Mouse (Mus musculus) liver, adult 2 months (tissue): Measurements from ENCODE around the gene Ppp1r13b. TPM values are rescaled to one million over a fixed set of nuclear protein-coding genes. Genes with fewer than 3 reads are reported as not detected.
A peak's percentile ranks its signal among the peaks of the same experiment; 100 is the strongest.

Experiments used
- DNase-seq: peaks from one replicate; pipeline ENCODE4 v3.0.0-alpha.2; 2011; ENCODE audit warnings: low read depth, low spot score; ENCODE audit errors: extremely low read depth
- H3K27ac ChIP-seq: fragments of 200-500 bp; replicated peaks from 2 replicates; pipeline ENCODE4 v1.5.1; 2012; ENCODE audit warnings: low read depth, mild to moderate bottlenecking, control low read depth, inconsistent platforms, low read length; ENCODE audit not compliant: insufficient read depth
- H3K27me3 ChIP-seq: fragments of 200-500 bp; 2 replicates; pipeline ENCODE4 v1.6.1; 2012; ENCODE audit warnings: mild to moderate bottlenecking, moderate library complexity, low read length, inconsistent platforms; ENCODE audit not compliant: control insufficient read depth, insufficient read depth
- H3K36me3 ChIP-seq: fragments of 200-500 bp; 2 replicates; pipeline ENCODE4 v1.6.1; 2012; ENCODE audit warnings: low read length, inconsistent platforms; ENCODE audit not compliant: control insufficient read depth, insufficient read depth
- H3K4me1 ChIP-seq: fragments of 200-500 bp; 2 replicates; pipeline ENCODE4 v1.6.1; 2011; ENCODE audit warnings: low read length; ENCODE audit not compliant: control insufficient read depth, insufficient read depth
- H3K4me3 ChIP-seq: fragments of 200-500 bp; 2 replicates; pipeline ENCODE4 v1.5.1; 2011; ENCODE audit warnings: low read depth, mild to moderate bottlenecking, control low read depth, low read length, moderate library complexity; ENCODE audit not compliant: insufficient read depth
- H3K79me2 ChIP-seq: fragments of 200-500 bp; 2 replicates; pipeline ENCODE4 v1.6.1; 2012; ENCODE audit warnings: inconsistent platforms, mild to moderate bottlenecking, low read length, moderate library complexity; ENCODE audit not compliant: control insufficient read depth, insufficient read depth
- H3K9ac ChIP-seq: fragments of 200-500 bp; 2 replicates; pipeline ENCODE4 v1.6.1; 2012; ENCODE audit warnings: low read depth, mild to moderate bottlenecking, control low read depth, inconsistent platforms, low read length
- CTCF ChIP-seq: fragments of 200-500 bp; IDR thresholded peaks from 2 replicates; pipeline ENCODE4 v1.5.1; 2011; ENCODE audit warnings: low read depth, low read length, control low read depth
- POLR2A ChIP-seq: fragments of 200-500 bp; IDR thresholded peaks from 2 replicates; pipeline ENCODE4 v1.6.1; 2011; ENCODE audit warnings: low read length, control low read depth; ENCODE audit not compliant: insufficient read depth; ENCODE audit errors: extremely low read depth
- WGBS: fragments of 180-500 bp; shearing (Covaris S2); methylation state at CpG from one replicate; pipeline ENCODE4 v1.1.7; 2018; 5-methylcytosine and 5-hydroxymethylcytosine counted together
- polyA plus RNA-seq: library from polyadenylated mRNA; depleted of rRNA; stranded (reverse); fragments of >200 nt; gene quantifications from 2 replicates; pipeline ENCODE4 v1.2.3, GENCODE M21; 2012
- total RNA-seq: library from RNA; depleted of rRNA; stranded (reverse); fragments of >200 nt; gene quantifications from 2 replicates; pipeline ENCODE4 v1.2.3, GENCODE M21; 2014

The Ppp1r13b gene
- total and polyA plus RNA-seq, 2 experiments: 2.9 to 5.4 TPM

DNA sequence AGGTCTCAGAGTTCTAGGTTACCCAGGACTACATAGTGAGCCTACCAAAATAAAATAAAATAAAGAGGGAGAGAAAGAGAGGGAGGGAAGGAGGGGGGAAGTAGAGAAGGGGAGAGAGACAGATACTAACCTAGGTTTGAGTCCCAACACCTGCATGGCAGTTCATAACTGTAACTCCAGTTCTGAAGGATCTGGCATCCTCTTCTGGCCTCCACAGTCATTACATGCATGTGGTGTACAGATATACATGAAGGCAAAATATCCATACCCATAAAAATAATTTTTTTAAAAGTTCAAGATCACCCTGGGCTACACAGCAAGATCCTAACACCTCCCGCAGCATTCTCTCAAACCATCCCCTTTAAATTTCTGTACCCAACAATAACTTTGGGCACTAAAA lies 20.9 kb downstream of the Ppp1r13b start:
- Histone ChIP-seq H3K36me3 (no peaks in the 10 kb centered on the region), H3K27ac (no peak overlapping the region), H3K79me2 (peaks cover 36% of the 10 kb centered on the region; the same call in 1 of the 2 replicates), H3K4me3 (no peak overlapping the region), H3K9ac (no peak overlapping the region), H3K27me3 (no peaks in the 10 kb centered on the region), H3K4me1 (peaks cover 3% of the 10 kb centered on the region)
- TF ChIP-seq POLR2A (no peak), CTCF (no peak)
- 92% methylated on average over 1 of the region's 1 CpGs for WGBS
- no peak for DNase-seq

- peaks cover 2% of the 10 kb centered on the region; the same call in 1 of the 2 replicates for H3K4me1 ChIP-seq
Measured at GRCm38 (mm10) chr12:111882852-111883251, 25.1 kb downstream of the Ppp1r13b start.

DNA sequence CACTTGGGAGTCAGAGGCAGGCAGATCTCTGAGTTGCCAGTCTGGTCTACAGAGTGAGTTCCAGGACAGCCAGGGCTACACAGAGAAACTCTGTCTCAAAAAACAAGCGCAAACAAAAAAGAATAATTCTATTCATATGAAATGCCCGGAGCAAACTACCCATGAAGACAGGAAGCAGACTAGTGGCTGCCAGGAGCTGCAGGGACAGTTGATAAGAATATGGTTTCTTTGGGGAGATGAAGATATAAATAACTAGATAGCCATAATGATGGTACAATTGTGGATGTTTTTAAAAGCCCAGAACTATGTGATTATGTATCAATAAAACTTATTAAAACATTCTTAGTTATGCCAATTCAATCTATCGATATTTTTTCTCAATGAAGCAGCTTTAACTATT lies 25.9 kb downstream of the Ppp1r13b start:
- DNase-seq: no peak
- Histone ChIP-seq H3K27ac (no peak overlapping the region), H3K9ac (no peak overlapping the region), H3K27me3 (no peaks in the 10 kb centered on the region), H3K79me2 (peaks cover 28% of the 10 kb centered on the region; the same call in 1 of the 2 replicates), H3K36me3 (no peaks in the 10 kb centered on the region), H3K4me3 (no peak overlapping the region), H3K4me1 (peaks cover 2% of the 10 kb centered on the region; the same call in 1 of the 2 replicates)
- no peak for TF ChIP-seq CTCF
- TF ChIP-seq POLR2A: no peak
- 64% methylated on average over 3 of the region's 3 CpGs for WGBS

More at GRCm38 (mm10) chr12:111882852-111883251, 25.1 kb downstream of the Ppp1r13b start:
- Histone ChIP-seq H3K9ac (no peak overlapping the region), H3K79me2 (peaks cover 29% of the 10 kb centered on the region; the same call in 1 of the 2 replicates), H3K36me3 (no peaks in the 10 kb centered on the region), H3K4me3 (no peak overlapping the region), H3K27ac (no peak overlapping the region), H3K27me3 (no peaks in the 10 kb centered on the region)
- DNase-seq: no peak
- no peak for TF ChIP-seq POLR2A
- TF ChIP-seq CTCF: no peak
- 38% methylated on average over 4 of the region's 4 CpGs for WGBS

DNA sequence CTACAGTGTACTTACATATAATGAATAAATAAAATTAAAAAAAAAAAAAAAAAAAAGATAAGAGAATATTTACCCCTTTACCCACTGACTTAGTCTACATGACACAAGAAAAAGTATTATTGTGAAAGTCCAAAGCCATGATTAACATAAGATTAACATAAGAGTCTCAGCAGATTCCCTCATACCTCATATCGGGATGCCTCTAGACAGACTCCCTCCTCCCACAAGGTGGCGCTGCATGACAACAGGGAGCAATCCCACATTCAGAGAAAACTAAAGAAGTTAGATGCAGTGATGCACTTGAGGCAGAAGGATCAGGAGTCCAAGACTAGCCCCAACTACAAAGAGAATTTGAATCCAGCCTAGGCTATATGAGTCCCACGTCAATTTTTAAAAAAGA lies 29.7 kb downstream of the Ppp1r13b start:
- WGBS: 14% methylated on average over 3 of the region's 3 CpGs
- H3K4me3 ChIP-seq: no peak overlapping the region; the same call in 1 of the 2 replicates
- H3K9ac ChIP-seq: no peak overlapping the region
- H3K4me1 ChIP-seq: peaks cover 2% of the 10 kb centered on the region; the same call in 1 of the 2 replicates
- H3K27ac ChIP-seq: no peak overlapping the region
- H3K36me3 ChIP-seq: no peaks in the 10 kb centered on the region
- H3K27me3 ChIP-seq: no peaks in the 10 kb centered on the region
- DNase-seq: peak; percentile 62
- peaks cover 18% of the 10 kb centered on the region; the same call in 1 of the 2 replicates for H3K79me2 ChIP-seq
- TF ChIP-seq CTCF: peak; percentile 84
- TF ChIP-seq POLR2A: no peak

DNA sequence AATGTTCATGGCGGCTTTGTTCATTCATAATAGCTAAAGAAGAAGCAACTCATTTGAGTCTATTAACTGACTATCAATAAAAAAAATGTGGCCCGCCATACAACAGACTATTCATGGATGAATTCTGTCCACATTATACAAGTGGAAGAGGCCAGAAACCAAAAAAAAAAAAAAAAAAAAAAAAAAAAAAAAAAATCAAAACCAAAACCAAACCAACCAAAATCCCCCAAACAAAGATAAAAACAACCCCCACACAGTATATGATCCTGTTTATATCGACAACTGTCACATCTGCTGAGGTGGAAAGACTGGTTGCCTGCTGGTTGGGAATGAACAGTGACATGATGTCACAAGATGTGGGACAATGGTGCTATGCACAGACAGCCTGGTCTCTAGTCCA lies 32.4 kb downstream of the Ppp1r13b start:
- no peak overlapping the region for H3K27ac ChIP-seq
- peaks cover 8% of the 10 kb centered on the region; the same call in 1 of the 2 replicates for H3K36me3 ChIP-seq
- 93% methylated on average over 3 of the region's 3 CpGs for WGBS
- H3K27me3 ChIP-seq: no peaks in the 10 kb centered on the region
- no peak for DNase-seq
- TF ChIP-seq POLR2A (no peak), CTCF (no peak)
- H3K9ac ChIP-seq: no peak overlapping the region
- H3K4me1 ChIP-seq: no peaks in the 10 kb centered on the region
- H3K4me3 ChIP-seq: no peak overlapping the region
- peaks cover 14% of the 10 kb centered on the region; the same call in 1 of the 2 replicates for H3K79me2 ChIP-seq

DNA sequence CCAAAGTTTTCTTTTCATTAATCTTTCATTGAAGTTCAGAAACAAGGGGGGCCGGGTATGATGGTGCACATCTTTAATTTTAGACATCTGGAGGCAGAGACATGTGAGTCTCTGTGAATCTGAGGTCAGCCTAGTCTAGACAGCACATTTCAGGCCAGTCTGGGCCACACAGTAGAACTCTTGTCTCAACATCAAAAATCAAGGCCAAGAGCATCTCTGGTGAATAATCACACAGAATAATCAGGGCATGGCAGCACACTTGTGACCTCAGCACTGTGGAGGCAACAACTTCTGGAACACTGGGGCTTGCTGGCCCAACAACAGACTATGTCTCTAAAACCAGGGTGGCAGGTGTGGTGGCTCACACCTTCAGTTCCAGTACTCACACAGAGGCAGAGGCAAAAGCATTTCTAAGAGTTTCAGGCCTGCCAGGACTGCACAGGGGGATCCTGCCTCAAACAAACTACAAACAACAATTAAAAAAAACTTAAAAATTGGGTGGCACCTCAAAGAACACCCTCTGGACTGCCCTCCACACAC lies 33.2 kb downstream of the Ppp1r13b start:
- Histone ChIP-seq H3K36me3 (peaks cover 8% of the 10 kb centered on the region; the same call in 1 of the 2 replicates), H3K4me1 (no peaks in the 10 kb centered on the region), H3K27me3 (no peaks in the 10 kb centered on the region), H3K9ac (no peak overlapping the region), H3K79me2 (peaks cover 14% of the 10 kb centered on the region; the same call in 1 of the 2 replicates), H3K4me3 (no peak overlapping the region), H3K27ac (no peak overlapping the region)
- no peak for DNase-seq
- TF ChIP-seq CTCF: no peak
- no peak for TF ChIP-seq POLR2A
- WGBS: 78% methylated on average over 1 of the region's 1 CpGs
